Mouse (Mus musculus): Measurements from ENCODE around the gene 1810009A15Rik.

The 1810009A15Rik gene

GRCm38 (mm10) chr19:8919000-8919399 is 30.3 kb downstream of the 1810009A15Rik start:
- ATAC-seq (ENCODE audit: insufficient number of reproducible peaks, low FRiP score, low TSS enrichment): no peak

GRCm38 (mm10) chr19:8919684-8920072 is 31.0 kb downstream of the 1810009A15Rik start:
- ATAC-seq (ENCODE audit: insufficient number of reproducible peaks, low FRiP score, low TSS enrichment): no peak

DNA sequence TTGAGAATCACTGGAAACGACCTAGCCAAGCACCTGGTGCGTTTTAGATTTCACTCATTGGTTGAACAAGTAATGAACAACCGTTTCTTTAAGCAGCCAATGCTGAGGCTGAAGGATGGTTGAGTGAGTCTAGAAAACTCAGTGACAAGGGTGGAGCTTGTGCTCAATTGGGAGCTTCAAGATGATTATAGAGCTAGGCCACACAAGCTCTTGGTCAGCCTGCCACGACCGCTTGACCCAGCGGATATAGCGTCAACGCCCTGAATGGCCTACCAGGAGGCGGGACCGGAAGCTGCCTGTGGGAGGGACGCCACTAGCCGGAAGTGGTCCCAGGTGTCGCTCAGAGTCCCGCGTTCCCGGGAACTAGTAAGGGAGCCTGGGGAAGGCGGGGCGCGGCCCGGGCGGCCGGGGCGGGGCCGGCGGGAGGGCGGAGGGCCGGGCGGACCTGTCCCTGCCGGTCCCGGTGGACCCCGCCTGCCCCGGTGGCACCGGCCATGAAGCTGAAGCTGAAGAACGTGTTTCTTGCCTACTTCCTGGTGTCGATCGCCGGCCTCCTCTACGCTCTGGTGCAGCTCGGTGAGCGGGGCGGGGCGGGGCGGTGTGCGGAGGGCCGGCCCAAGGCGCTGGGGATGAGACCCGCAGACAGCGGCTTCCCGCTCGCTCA is 31.6 kb downstream of the 1810009A15Rik start, which contains the start of gene B3gat3:
Gene B3gat3, plus strand, starts transcription at position 302 of the 664 bp plus-strand sequence.
- ATAC-seq (ENCODE audit: insufficient number of reproducible peaks, low FRiP score, low TSS enrichment): peak; percentile 98

- no peak for ATAC-seq (ENCODE audit: insufficient number of reproducible peaks, low FRiP score, low TSS enrichment)
Measured at GRCm38 (mm10) chr19:8920836-8921291, 32.2 kb downstream of the 1810009A15Rik start.

GRCm38 (mm10) chr19:8921741-8922140 is 33.1 kb downstream of the 1810009A15Rik start:
- no peak for ATAC-seq (ENCODE audit: insufficient number of reproducible peaks, low FRiP score, low TSS enrichment)

GRCm38 (mm10) chr19:8926766-8927165 is 38.1 kb downstream of the 1810009A15Rik start:
- ATAC-seq (ENCODE audit: insufficient number of reproducible peaks, low FRiP score, low TSS enrichment): no peak

DNA sequence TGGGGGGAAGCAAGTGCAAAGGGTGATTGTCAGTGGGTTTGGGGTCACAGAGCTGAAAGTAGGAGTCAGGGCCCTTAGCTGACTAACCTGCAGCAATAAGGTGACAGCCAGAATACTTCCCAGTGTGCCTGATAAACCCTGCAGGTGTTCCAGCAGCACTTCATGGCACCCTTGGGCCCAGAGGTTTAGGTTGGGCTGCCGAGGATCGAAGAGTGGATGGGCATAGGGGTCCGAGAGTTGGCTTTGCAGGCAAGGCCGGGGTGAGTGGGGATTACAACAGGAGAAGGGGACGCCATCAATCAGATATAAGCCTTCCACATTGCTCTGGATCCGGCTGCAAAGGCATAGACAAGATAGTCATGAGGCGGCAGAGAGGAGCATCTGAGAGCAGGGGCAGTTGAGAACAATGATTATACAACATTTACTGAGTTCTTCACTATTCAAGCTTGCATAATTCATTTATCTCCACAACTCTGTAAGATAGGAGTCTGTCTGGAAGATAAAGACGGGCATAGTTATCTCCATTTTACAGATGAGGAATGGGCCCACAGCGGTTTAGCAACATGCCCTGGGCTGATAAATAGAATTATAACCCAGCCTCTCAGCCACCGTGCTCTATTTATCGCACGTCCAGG is 39.4 kb downstream of the 1810009A15Rik start:
- ATAC-seq (ENCODE audit: insufficient number of reproducible peaks, low FRiP score, low TSS enrichment): no peak

DNA sequence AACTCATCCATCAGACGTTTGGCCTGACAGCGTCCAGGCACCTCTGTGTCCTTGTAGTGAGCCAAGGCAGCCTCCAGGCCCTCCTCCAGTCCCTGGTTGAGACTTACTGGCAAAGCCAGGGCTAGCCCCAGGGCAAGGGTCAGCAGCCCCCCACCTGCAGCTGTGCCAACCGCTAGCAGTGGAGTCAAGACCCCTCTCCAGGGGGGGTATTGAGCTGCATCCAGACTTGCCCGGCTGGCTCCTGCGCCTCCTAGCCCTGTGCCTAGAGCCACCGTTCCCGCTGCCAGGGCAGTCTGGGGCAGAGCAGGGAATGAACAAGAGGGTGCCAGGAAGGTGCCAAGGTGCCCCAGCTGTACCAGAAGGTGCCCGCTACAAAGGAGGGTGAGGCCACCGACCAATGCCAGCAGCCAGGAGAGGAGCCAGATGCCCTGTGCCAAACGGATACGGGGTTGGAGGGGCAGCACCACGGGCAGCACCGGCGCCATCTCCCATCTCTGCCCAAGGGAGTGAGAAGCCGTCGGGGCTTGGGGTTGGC is 40.1 kb downstream of the 1810009A15Rik start:
- ATAC-seq (ENCODE audit: insufficient number of reproducible peaks, low FRiP score, low TSS enrichment): no peak; the same call in 1 of the 2 replicates

- ATAC-seq (ENCODE audit: insufficient number of reproducible peaks, low FRiP score, low TSS enrichment): peak; percentile 60
Measured at GRCm38 (mm10) chr19:8929224-8930088, 40.8 kb downstream of the 1810009A15Rik start, which contains the start of the genes Rom1 and Eml3. Gene Rom1 (minus strand): TSS chr19:8929356. Gene Eml3 (plus strand): TSS chr19:8929552.

GRCm38 (mm10) chr19:8930117-8930516 is 41.5 kb downstream of the 1810009A15Rik start:
- ATAC-seq (ENCODE audit: insufficient number of reproducible peaks, low FRiP score, low TSS enrichment): no peak

DNA sequence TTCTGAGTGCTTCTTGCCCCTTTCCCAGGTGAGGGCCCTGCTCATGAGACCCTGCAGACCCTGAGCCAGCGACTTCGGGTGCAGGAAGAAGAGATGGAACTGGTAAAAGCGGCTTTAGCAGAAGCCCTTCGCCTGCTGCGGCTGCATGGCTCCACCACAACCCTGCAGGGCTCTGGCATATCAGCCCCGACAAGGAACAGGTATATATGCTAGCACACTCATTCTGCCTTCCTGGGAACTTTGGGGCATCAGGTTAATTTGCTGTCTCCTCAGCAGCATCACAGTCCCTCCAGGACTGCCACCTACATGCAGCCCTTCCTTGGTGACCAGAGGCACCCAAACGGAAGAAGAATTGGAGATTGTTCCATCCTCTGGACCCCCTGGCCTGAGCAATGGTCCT is 42.1 kb downstream of the 1810009A15Rik start:
- no peak for ATAC-seq (ENCODE audit: insufficient number of reproducible peaks, low FRiP score, low TSS enrichment)

GRCm38 (mm10) chr19:8936736-8937135 is 48.1 kb downstream of the 1810009A15Rik start:
- ATAC-seq (ENCODE audit: insufficient number of reproducible peaks, low FRiP score, low TSS enrichment): no peak
